Mouse (Mus musculus): ENCODE results near the gene Pebp1.

DNA sequence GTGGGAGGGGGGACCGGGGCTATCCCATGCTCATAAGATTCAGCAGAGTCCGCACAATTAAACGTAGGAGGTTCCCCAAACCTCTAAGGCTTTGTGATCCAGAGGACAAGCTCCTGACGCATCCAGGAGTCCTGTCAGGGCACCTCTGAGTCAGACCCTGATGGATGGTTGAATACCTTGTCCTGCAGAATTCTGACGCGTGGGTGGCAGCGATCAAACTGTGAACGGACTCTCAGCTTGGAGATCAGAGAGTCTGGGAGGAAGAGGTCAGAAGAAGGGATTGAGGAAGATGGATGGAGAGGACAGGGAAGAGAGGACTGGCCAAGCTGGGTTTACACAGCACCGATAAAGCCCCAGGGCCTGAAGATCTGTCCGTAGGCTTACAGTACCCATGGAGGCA, 26.5 kb upstream of the Pebp1 start:
- no peak for TF ChIP-seq CTCF (IDR thresholded peaks at IDR 0.05; ENCODE audit: control insufficient read depth, insufficient read depth, insufficient read length)
- no peak for TF ChIP-seq MAX (IDR thresholded peaks at IDR 0.05)
- TF ChIP-seq FOSL1 (IDR thresholded peaks at IDR 0.05; ENCODE audit: insufficient read depth, low read length, poor library complexity, severe bottlenecking): no peak
- no peak for TF ChIP-seq USF1 (IDR thresholded peaks at IDR 0.05; ENCODE audit: low read depth)
- no peak for TF ChIP-seq CEBPB (IDR thresholded peaks at IDR 0.05; ENCODE audit: low read depth)
